Mouse (Mus musculus) embryonic facial prominence, embryonic 14.5 days (tissue): ENCODE data around the gene Ina. TPM values are rescaled to one million over a fixed set of nuclear protein-coding genes. Genes with fewer than 3 reads are reported as not detected.

ENCODE experiments used
- ATAC-seq: fragments of 200-750 bp; cut with Nextera tagmentation; 2 replicates; pipeline ENCODE4 v1.8.0; 2017; ENCODE audit warnings: low read depth, moderate number of reproducible peaks, moderate TSS enrichment
- DNase-seq: peaks from one replicate; pipeline ENCODE4 v3.0.0-alpha.2; 2015; ENCODE audit warnings: low spot score
- H3K27ac ChIP-seq: fragments of 300-500 bp; sonication (generic); replicated peaks from 2 replicates; pipeline ENCODE4 v1.5.1; 2014; ENCODE audit warnings: low read depth, mild to moderate bottlenecking, low read length, moderate library complexity
- H3K27me3 ChIP-seq: fragments of 300-500 bp; sonication (generic); replicated peaks from 2 replicates; pipeline ENCODE4 v1.6.1; 2014; ENCODE audit warnings: low read length; ENCODE audit not compliant: control insufficient read depth, insufficient read depth
- H3K36me3 ChIP-seq: fragments of 300-500 bp; sonication (generic); 2 replicates; pipeline ENCODE4 v1.6.1; 2014; ENCODE audit warnings: low read length, mixed read lengths; ENCODE audit not compliant: control insufficient read depth, insufficient read depth
- H3K4me1 ChIP-seq: fragments of 300-500 bp; sonication (generic); 2 replicates; pipeline ENCODE4 v1.6.1; 2014; ENCODE audit warnings: antibody characterized with exemption, low read length; ENCODE audit not compliant: control insufficient read depth, insufficient read depth
- H3K4me2 ChIP-seq: fragments of 300-500 bp; sonication (generic); 2 replicates; pipeline ENCODE4 v1.6.1; 2014; ENCODE audit warnings: low read depth, mild to moderate bottlenecking, low read length, moderate library complexity, mixed read lengths
- H3K4me3 ChIP-seq: fragments of 300-500 bp; sonication (generic); 2 replicates; pipeline ENCODE4 v1.5.1; 2014; ENCODE audit warnings: low read depth, mild to moderate bottlenecking, low read length
- H3K9ac ChIP-seq: fragments of 300-500 bp; sonication (generic); 2 replicates; pipeline ENCODE4 v1.6.1; 2014; ENCODE audit warnings: low read depth, mild to moderate bottlenecking, low read length, moderate library complexity, mixed read lengths
- H3K9me3 ChIP-seq: fragments of 300-500 bp; sonication (generic); 2 replicates; pipeline ENCODE4 v1.6.1; 2016; ENCODE audit warnings: low read length; ENCODE audit not compliant: control insufficient read depth
- WGBS: fragments of 180-500 bp; shearing (Covaris S2); extraction: QIAGEN DNeasy Blood & Tissue Kit; methylation state at CpG from one replicate; pipeline ENCODE4 v1.1.7; 2014; 5-methylcytosine and 5-hydroxymethylcytosine counted together
- polyA plus RNA-seq: library from polyadenylated mRNA; unstranded; fragments of >200 nt; fragmentation: Nextera tagmentation; extraction: Ambion mirVana; gene quantifications from 2 replicates; pipeline ENCODE4 v1.2.1, GENCODE M21; 2014

Ina gene
- polyA plus RNA-seq, 1 experiment from 2014 or later = 17.6 TPM

DNA sequence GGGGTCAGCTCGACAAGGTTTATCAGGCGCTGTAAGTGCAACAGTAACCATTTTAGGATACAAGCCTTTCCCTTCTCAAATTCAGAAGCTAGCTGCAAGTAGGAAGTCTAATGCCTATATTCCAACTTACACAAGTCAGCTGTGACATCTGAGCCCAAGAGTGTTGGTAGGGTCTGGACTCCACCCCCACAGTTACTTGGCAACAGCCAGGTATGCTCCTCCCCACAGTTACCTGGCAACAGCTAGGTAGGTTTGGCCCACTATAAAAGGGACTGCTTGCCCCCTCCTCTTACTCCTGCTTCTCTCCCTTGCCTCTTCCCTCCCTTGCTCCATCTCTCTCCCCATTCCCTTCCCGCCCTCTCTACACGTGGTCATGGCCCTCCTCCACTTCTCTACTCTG is 34.6 kb downstream of the Ina start:
- Histone ChIP-seq H3K27me3 (no peaks in the 10 kb centered on the region), H3K4me1 (peaks cover 13% of the 10 kb centered on the region), H3K9me3 (no peaks in the 10 kb centered on the region), H3K27ac (no peak overlapping the region), H3K36me3 (peaks cover 31% of the 10 kb centered on the region), H3K4me3 (no peak overlapping the region), H3K4me2 (peak overlapping the region; percentile 73), H3K9ac (no peak overlapping the region)
- ATAC-seq = no peak
- peak; percentile 8 for DNase-seq
- WGBS = 60% methylated on average over 4 of the region's 4 CpGs

DNA sequence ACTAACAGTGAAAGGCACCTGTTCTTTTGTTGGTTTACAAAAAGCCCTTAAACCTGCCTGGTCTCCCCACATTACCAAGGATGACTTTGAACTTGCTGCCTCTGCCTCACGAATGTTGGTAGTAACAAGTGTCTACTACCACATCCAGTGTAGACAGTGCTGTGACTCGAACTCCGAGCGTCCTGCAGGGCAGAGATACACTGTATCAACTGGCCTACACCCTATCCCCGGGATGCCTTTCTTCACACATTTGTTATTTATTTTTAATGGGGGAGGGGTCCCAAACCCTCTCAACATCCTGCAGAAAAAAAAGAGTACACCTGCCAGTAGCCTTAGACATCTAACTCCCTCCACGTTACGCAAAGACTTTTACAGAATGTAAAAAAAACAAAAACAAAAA is 35.3 kb downstream of the Ina start:
- Histone ChIP-seq H3K36me3 (peaks cover 27% of the 10 kb centered on the region), H3K4me3 (peak overlapping the region; percentile 88), H3K9ac (peak overlapping the region; percentile 85), H3K4me1 (peaks cover 13% of the 10 kb centered on the region), H3K4me2 (peak overlapping the region; percentile 73), H3K27ac (peak overlapping the region; percentile 94; the same call in 1 of the 2 replicates), H3K27me3 (no peaks in the 10 kb centered on the region), H3K9me3 (no peaks in the 10 kb centered on the region)
- ATAC-seq (no peak), DNase-seq (no peak)
- 6% methylated on average over 7 of the region's 7 CpGs for WGBS

DNA sequence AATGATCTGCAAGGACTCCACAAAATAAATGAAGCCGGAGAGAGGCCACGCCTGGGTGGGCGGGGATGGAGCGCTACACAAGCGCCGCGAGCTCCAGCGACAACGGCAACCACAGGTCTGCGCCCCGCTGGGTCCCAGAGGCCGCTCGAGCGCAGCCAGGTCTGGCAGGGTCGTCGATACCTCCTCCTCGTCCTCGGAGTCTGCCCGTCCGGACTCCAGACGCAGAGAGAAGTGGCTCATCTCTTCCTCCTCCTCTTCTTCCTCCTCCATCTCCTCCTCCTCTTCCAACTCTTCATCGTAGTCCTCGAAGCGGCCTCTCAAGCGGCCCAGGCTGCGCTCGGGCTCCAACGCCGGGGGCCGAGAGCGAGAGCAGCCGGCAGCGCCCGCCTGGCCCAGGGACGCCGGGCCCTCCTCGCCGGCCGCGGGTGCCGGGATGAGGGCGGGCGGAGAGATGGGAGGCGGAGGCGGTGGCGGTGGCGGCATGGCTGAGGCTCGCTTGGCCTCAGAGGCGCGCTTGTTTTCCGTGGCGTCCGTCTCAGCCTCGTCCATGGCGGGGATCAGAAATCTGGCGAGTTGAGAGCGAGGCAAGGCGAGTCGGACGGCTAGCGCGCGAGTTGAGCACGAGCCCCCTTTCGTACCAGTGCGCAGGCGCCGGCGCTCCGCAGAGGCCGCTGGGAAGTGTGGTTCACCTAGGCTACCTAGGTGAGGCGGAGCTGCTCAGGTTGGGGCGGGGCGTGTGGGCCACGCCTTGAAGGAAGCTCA is 36.0 kb downstream of the Ina start, which contains the start of gene Pcgf6:
TSS of gene Pcgf6 (minus strand) at position 636 of the 762 bp plus-strand sequence.
- ATAC-seq = peak; percentile 95
- Histone ChIP-seq H3K4me1 (peaks cover 13% of the 10 kb centered on the region), H3K9me3 (no peaks in the 10 kb centered on the region), H3K36me3 (peaks cover 23% of the 10 kb centered on the region), H3K9ac (peak within 1 kb of the TSS; percentile 85), H3K4me2 (peak within 1 kb of the TSS; percentile 73), H3K27ac (peak within 1 kb of the TSS; percentile 94), H3K4me3 (peak within 1 kb of the TSS; percentile 88), H3K27me3 (no peaks in the 10 kb centered on the region)
- DNase-seq = peak; percentile 87
- WGBS = under 1% methylated on average over 65 of the region's 75 CpGs

DNA sequence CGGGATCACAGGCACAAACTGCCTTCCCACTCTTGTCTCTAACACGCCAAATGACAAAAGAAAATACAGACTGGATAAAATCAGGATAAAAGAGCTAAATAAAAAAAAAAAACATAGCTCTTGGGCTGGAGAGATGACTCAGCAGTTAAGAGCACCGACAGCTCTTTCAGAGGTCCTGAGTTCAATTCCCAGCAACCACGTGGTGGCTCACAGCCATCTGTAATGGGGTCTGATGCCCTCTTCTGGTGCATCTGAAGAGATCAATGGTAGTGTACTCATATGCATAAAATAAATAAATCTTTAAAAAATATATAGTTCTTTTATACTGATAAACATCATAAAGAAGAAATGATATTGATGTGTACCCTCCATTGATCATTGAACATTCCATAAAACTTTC is 38.4 kb downstream of the Ina start:
- Histone ChIP-seq H3K9ac (no peak overlapping the region), H3K4me1 (peaks cover 13% of the 10 kb centered on the region), H3K4me3 (no peak overlapping the region), H3K4me2 (no peak overlapping the region), H3K27ac (no peak overlapping the region), H3K9me3 (no peaks in the 10 kb centered on the region), H3K36me3 (no peaks in the 10 kb centered on the region), H3K27me3 (no peaks in the 10 kb centered on the region)
- 76% methylated on average over 4 of the region's 4 CpGs for WGBS
- ATAC-seq = no peak
- no peak for DNase-seq

GRCm38 (mm10) chr19:47053471-47053870 is 39.0 kb downstream of the Ina start:
- no peak overlapping the region for H3K4me3 ChIP-seq
- H3K9me3 ChIP-seq = no peaks in the 10 kb centered on the region
- DNase-seq (no peak), ATAC-seq (no peak)
- H3K9ac ChIP-seq = no peak overlapping the region
- H3K27ac ChIP-seq = no peak overlapping the region
- H3K27me3 ChIP-seq = no peaks in the 10 kb centered on the region
- no peaks in the 10 kb centered on the region for H3K36me3 ChIP-seq
- H3K4me1 ChIP-seq = peaks cover 13% of the 10 kb centered on the region
- H3K4me2 ChIP-seq = no peak overlapping the region
- 85% methylated on average over 4 of the region's 4 CpGs for WGBS

DNA sequence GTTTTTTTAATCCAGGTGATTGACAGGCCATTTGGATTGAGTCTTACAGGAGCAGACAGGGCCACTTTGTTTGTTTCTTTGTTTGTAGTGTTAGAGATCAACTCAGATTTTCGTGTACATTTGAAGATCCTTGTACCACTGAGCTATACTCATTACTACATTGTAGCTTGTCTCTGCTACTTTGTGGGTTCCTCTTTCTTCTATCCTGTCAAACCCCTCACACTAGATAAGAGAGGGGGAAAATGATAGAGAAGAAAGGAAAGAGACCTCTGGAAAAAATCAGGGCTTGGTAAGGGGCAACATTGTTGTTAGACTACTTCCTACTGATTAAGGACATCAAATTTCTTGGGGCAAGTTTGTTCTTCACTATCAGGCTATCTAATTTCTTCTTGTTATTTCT is 43.2 kb downstream of the Ina start:
- H3K4me2 ChIP-seq = no peak overlapping the region
- ATAC-seq (no peak), DNase-seq (no peak)
- H3K4me3 ChIP-seq = no peak overlapping the region
- WGBS = 67% methylated on average over 1 of the region's 1 CpGs
- no peaks in the 10 kb centered on the region for H3K9me3 ChIP-seq
- H3K9ac ChIP-seq = no peak overlapping the region
- no peaks in the 10 kb centered on the region for H3K36me3 ChIP-seq
- no peaks in the 10 kb centered on the region for H3K27me3 ChIP-seq
- no peaks in the 10 kb centered on the region for H3K4me1 ChIP-seq
- no peak overlapping the region for H3K27ac ChIP-seq

- H3K4me1 ChIP-seq = no peaks in the 10 kb centered on the region
- DNase-seq (no peak), ATAC-seq (no peak)
- peaks cover 4% of the 10 kb centered on the region for H3K36me3 ChIP-seq
- 97% methylated on average over 3 of the region's 3 CpGs for WGBS
- H3K4me3 ChIP-seq = no peak overlapping the region
- H3K4me2 ChIP-seq = no peak overlapping the region
- no peaks in the 10 kb centered on the region for H3K27me3 ChIP-seq
- no peak overlapping the region for H3K27ac ChIP-seq
- no peak overlapping the region for H3K9ac ChIP-seq
- H3K9me3 ChIP-seq = no peaks in the 10 kb centered on the region
These were observed 51.4 kb downstream of the Ina start for GRCm38 (mm10) chr19:47065860-47066259.

GRCm38 (mm10) chr19:47067096-47067882 is 52.8 kb downstream of the Ina start, which contains the start of gene Taf5:
TSS of gene Taf5 (plus strand) at chr19:47067746.
- WGBS = 12% methylated on average over 44 of the region's 49 CpGs
- peak within 1 kb of the TSS; percentile 62 for H3K4me2 ChIP-seq
- H3K27me3 ChIP-seq = no peaks in the 10 kb centered on the region
- peaks cover 18% of the 10 kb centered on the region for H3K36me3 ChIP-seq
- peak within 1 kb of the TSS; percentile 99 for H3K4me3 ChIP-seq
- H3K27ac ChIP-seq = peak within 1 kb of the TSS; percentile 88
- H3K9me3 ChIP-seq = no peaks in the 10 kb centered on the region
- peak; percentile 98 for DNase-seq
- H3K9ac ChIP-seq = peak within 1 kb of the TSS; percentile 91
- H3K4me1 ChIP-seq = no peaks in the 10 kb centered on the region
- ATAC-seq = peak; percentile 83
